Mouse (Mus musculus) heart, adult 2 months (tissue): Measurements from ENCODE around the gene Grb14.
A peak's percentile ranks its signal among the peaks of the same experiment; 100 is the strongest.

Experiments
- CTCF ChIP-seq: fragments of 200-600 bp; IDR thresholded peaks from 2 replicates; pipeline ENCODE4 v1.8.1; 2022; ENCODE audit warnings: antibody characterized with exemption, mild to moderate bottlenecking, moderate library complexity
- EP300 ChIP-seq: fragments of 200-500 bp; IDR thresholded peaks from 2 replicates; pipeline ENCODE4 v1.6.1; 2011; ENCODE audit warnings: low read depth, low read length, control low read depth; ENCODE audit not compliant: insufficient read depth
- POLR2A ChIP-seq: fragments of 200-500 bp; IDR thresholded peaks from 2 replicates; pipeline ENCODE4 v1.6.1; 2011; ENCODE audit warnings: mild to moderate bottlenecking, low read depth, low read length, control low read depth; ENCODE audit not compliant: insufficient read depth

DNA sequence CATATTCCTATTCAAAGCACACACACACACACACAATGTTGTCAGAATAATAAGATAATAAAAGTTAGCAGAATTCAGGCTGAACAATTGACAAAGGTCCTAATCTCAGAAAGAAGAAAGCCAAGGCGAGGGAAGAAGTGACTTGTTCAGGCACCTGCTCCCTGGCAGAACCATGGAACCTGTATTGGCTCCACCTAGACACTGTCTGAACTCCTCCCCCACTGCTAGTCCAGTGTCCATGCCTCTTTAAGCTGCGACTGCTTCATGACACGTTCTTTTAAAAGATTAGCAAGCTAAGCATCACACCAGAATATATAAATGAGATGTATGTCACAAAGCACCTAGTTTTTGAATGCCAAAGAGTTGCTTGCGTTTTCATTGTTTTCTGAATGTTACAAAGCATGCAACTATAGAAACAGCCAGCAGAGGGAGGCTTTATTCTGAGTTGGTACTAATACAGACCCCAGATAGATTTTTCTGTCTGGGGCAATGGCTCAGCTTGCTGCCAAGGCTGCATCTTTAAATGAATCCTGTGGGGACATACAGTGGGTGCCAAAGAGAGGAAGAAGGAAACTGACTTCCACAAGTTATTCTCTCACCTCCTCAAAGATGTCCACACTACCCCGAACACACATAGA is 59.4 kb downstream of the Grb14 start:
- TF ChIP-seq POLR2A, result no peak
- no peak for TF ChIP-seq EP300
- TF ChIP-seq CTCF, result peak; percentile 86
